In genomic region chr2:18046758-18047645, GRCm38 (mm10) we compare ENCODE assay signal across 7 mouse cellular contexts. TPM values are rescaled to one million over a fixed set of nuclear protein-coding genes. Genes with fewer than 3 reads are reported as not detected.
DNase-seq lines count a peak whose midpoint lies in the region; ATAC-seq lines count a peak whose summit lies in the region.

No protein-coding gene starts in this region.

- H3K27me3 ChIP-seq in hindbrain, embryonic 16.5 days (replicated peaks; ENCODE audit: control insufficient read depth, insufficient read depth, low read length) = no peaks in the 10 kb centered on the region

- under 1% methylated on average over 51 of the region's 64 CpGs for WGBS in hindbrain, embryonic 16.5 days

- peak overlapping the region; percentile 99 for H3K9ac ChIP-seq in hindbrain, embryonic 16.5 days (ENCODE audit: low read depth, low read length)

- peak overlapping the region; percentile 88 for H3K4me3 ChIP-seq in hindbrain, embryonic 16.5 days (ENCODE audit: low read length)

- ATAC-seq in hindbrain, embryonic 16.5 days = peak; percentile 38
- peak; percentile 41 for ATAC-seq in megakaryocyte, adult 5-6 weeks (ENCODE audit: poor library complexity, severe bottlenecking)

- H3K36me3 ChIP-seq in hindbrain, embryonic 16.5 days (ENCODE audit: control insufficient read depth, insufficient read depth, low read length) = no peaks in the 10 kb centered on the region

- no peaks in the 10 kb centered on the region for H3K9me3 ChIP-seq in hindbrain, embryonic 16.5 days (ENCODE audit: control insufficient read depth, low read length)

- H3K4me2 ChIP-seq in hindbrain, embryonic 16.5 days (ENCODE audit: low read length) = peak overlapping the region; percentile 70

- DNase-seq in T-cell, adult 2 months (ENCODE audit: low spot score) = peak; percentile 54
- peak; percentile 77 to 80 for DNase-seq in cerebellum, postnatal 14 days
- DNase-seq in gastrocnemius, postnatal 10 days = peak; percentile 78
- peak; percentile 68 to 71 for DNase-seq in left cerebral cortex, postnatal 14 days (ENCODE audit: low spot score in 2 of 2)
- DNase-seq in right cerebral cortex, postnatal 36 days (ENCODE audit: low spot score in 2 of 2) = peak; percentile 65 to 69

- intact Hi-C loops in left cerebral cortex, postnatal 14 days (cut with DNase I) = loop anchor here (5.0 to 10.0 kb wide), 2 partner anchors 622 to 630 kb away; partner anchors contain the start of gene Bmi1

- H3K27ac ChIP-seq in hindbrain, embryonic 16.5 days (ENCODE audit: low read depth, low read length) = peak overlapping the region; percentile 99

- H3K4me1 ChIP-seq in hindbrain, embryonic 16.5 days (ENCODE audit: control insufficient read depth, insufficient read depth, low read depth, low read length) = peaks cover 15% of the 10 kb centered on the region

RNA-seq across cellular contexts. Expression of gene Skida1, which starts 1.8 kb away (rescaled TPM):
- total RNA-seq in gastrocnemius, postnatal 10 days (2021) = 1 to 10 TPM; 2.0 to 2.1 TPM
- polyA plus RNA-seq in hindbrain, embryonic 16.5 days (2015; fragmentation: Nextera tagmentation; extraction: Ambion mirVana) = 4.4 and 5.8 TPM in 2 replicates
- 1 to 10 TPM; 7.1 to 8.1 TPM for total RNA-seq in left cerebral cortex, postnatal 14 days (2021)
- 0.09 TPM in 1 of 2 replicates, not detected in the other for total RNA-seq in megakaryocyte, adult 5-6 weeks (2015)
- not detected in 2 replicates for total RNA-seq in megakaryocyte, adult 5-6 weeks (2017)

RNA-seq across cellular contexts. Expression of gene Mllt10, which starts 8.0 kb away (rescaled TPM):
- total RNA-seq in gastrocnemius, postnatal 10 days (2021) = 10 to 100 TPM; 21.7 to 33.1 TPM
- polyA plus RNA-seq in hindbrain, embryonic 16.5 days (2015; fragmentation: Nextera tagmentation; extraction: Ambion mirVana) = 37.5 and 42.9 TPM in 2 replicates
- 10 to 100 TPM; 47.7 TPM for total RNA-seq in left cerebral cortex, postnatal 14 days (2021)
- 41.5 and 50.7 TPM in 2 replicates for total RNA-seq in megakaryocyte, adult 5-6 weeks (2015)
- total RNA-seq in megakaryocyte, adult 5-6 weeks (2017) = 47.3 and 52.8 TPM in 2 replicates

RNA-seq across cellular contexts. Expression of gene A930004D18Rik, which starts 9.5 kb away (rescaled TPM):
- total RNA-seq in gastrocnemius, postnatal 10 days (2021) = 1 to 10 TPM; 2.2 to 2.7 TPM
- 6.1 and 8.2 TPM in 2 replicates for polyA plus RNA-seq in hindbrain, embryonic 16.5 days (2015; fragmentation: Nextera tagmentation; extraction: Ambion mirVana)
- total RNA-seq in left cerebral cortex, postnatal 14 days (2021) = 1 to 10 TPM; 1.5 to 1.6 TPM
- not detected in 2 replicates for total RNA-seq in megakaryocyte, adult 5-6 weeks (2015)
- total RNA-seq in megakaryocyte, adult 5-6 weeks (2017) = 0.22 and 0.24 TPM in 2 replicates

RNA-seq across cellular contexts. Expression of gene H2al2a, which starts 50.2 kb away (rescaled TPM):
- total RNA-seq in gastrocnemius, postnatal 10 days (2021) = not detected
- polyA plus RNA-seq in hindbrain, embryonic 16.5 days (2015; fragmentation: Nextera tagmentation; extraction: Ambion mirVana) = not detected in 2 replicates
- total RNA-seq in left cerebral cortex, postnatal 14 days (2021) = not detected
- not detected in 2 replicates for total RNA-seq in megakaryocyte, adult 5-6 weeks (2015)
- total RNA-seq in megakaryocyte, adult 5-6 weeks (2017) = not detected in 2 replicates

Comparison
In these comparisons a context has a peak if more than half of its experiments do, and no peak if none do; other contexts are left out.
1. Peak in every context shown above with its lines: DNase-seq, ATAC-seq, H3K4me3 ChIP-seq and H3K27ac ChIP-seq.